ENCODE assay signal across 14 mouse cellular contexts in genomic region chr12:45063606-45064005, GRCm38 (mm10). TPM values are rescaled to one million over a fixed set of nuclear protein-coding genes. Genes with fewer than 3 reads are reported as not detected.
A peak's percentile ranks its signal among the peaks of the same experiment; 100 is the strongest.
DNase-seq lines count a peak whose midpoint lies in the region; ATAC-seq and TF ChIP-seq lines count a peak whose summit lies in the region.
"Had no signal": no experiment of that assay in that cellular context is flagged by ENCODE, and none has a peak within 500 bp of the region (broad histone marks: within the 10 kb centered on the region; RNA-seq: fewer than 3 reads in every experiment).

No protein-coding gene starts in this region.

- TF ChIP-seq CTCF in heart, postnatal 0 days (IDR thresholded peaks at IDR 0.05; ENCODE audit: low read depth), result no peak

- WGBS in heart, postnatal 0 days, result 62% methylated on average over 5 of the region's 5 CpGs
- 79% methylated on average over 5 of the region's 5 CpGs for WGBS in intestine, embryonic 16.5 days

- no peak overlapping the region for H3K4me3 ChIP-seq in heart, postnatal 0 days (ENCODE audit: low read depth, low read length)
- H3K4me3 ChIP-seq in intestine, embryonic 16.5 days (ENCODE audit: low read length), result no peak overlapping the region
- H3K4me3 ChIP-seq: heart, embryonic 15.5 days; liver, embryonic 13.5 days; midbrain, embryonic 10.5 days had no signal

- peaks cover 38% of the 10 kb centered on the region for H3K4me1 ChIP-seq in heart, postnatal 0 days (ENCODE audit: control insufficient read depth, insufficient read depth)
- H3K4me1 ChIP-seq in intestine, embryonic 16.5 days (ENCODE audit: control insufficient read depth, insufficient read depth, low read length), result peaks cover 14% of the 10 kb centered on the region

- peak; percentile 26; the same call in 1 of the 2 replicates for ATAC-seq in heart, postnatal 0 days (ENCODE audit: insufficient read depth, low read depth)
- no peak for ATAC-seq in monocyte, adult 5-6 weeks (replicated peaks; ENCODE audit: insufficient number of reproducible peaks, low FRiP score, low TSS enrichment, poor library complexity, severe bottlenecking)
- ATAC-seq in intestine, embryonic 16.5 days, result no peak
- ATAC-seq: forebrain, embryonic 16.5 days; Patski had no signal

- H3K27ac ChIP-seq in heart, postnatal 0 days (ENCODE audit: low read depth), result peak overlapping the region; percentile 11; the same call in 1 of the 2 replicates
- no peak overlapping the region for H3K27ac ChIP-seq in intestine, embryonic 16.5 days (ENCODE audit: low read length)
- H3K27ac ChIP-seq: heart, embryonic 15.5 days; liver, embryonic 13.5 days; midbrain, embryonic 10.5 days had no signal

- intact Hi-C loops in left cerebral cortex, postnatal 4 days (cut with DNase I), result loop anchor here (10.0 kb wide), 1 partner anchor 219 kb away; no protein-coding TSS in a partner anchor

- no peaks in the 10 kb centered on the region for H3K27me3 ChIP-seq in heart, postnatal 0 days (ENCODE audit: control insufficient read depth, insufficient read depth, low read length)
- H3K27me3 ChIP-seq in intestine, embryonic 16.5 days (replicated peaks; ENCODE audit: control insufficient read depth, insufficient read depth, low read length), result no peaks in the 10 kb centered on the region
- H3K27me3 ChIP-seq: heart, embryonic 15.5 days; liver, embryonic 13.5 days; Patski had no signal

- no peak overlapping the region for H3K4me2 ChIP-seq in heart, postnatal 0 days (ENCODE audit: low read depth, low read length)
- H3K4me2 ChIP-seq in intestine, embryonic 16.5 days (ENCODE audit: low read depth, low read length), result no peak overlapping the region
- H3K4me2 ChIP-seq: heart, embryonic 15.5 days; liver, embryonic 13.5 days had no signal

- no peaks in the 10 kb centered on the region for H3K36me3 ChIP-seq in heart, postnatal 0 days (replicated peaks; ENCODE audit: control insufficient read depth, insufficient read depth, low read length)
- no peaks in the 10 kb centered on the region for H3K36me3 ChIP-seq in intestine, embryonic 16.5 days (ENCODE audit: control insufficient read depth, insufficient read depth, low read length)
- H3K36me3 ChIP-seq: heart, embryonic 15.5 days; liver, embryonic 13.5 days; midbrain, embryonic 10.5 days had no signal

- no peak for TF ChIP-seq EP300 in heart, postnatal 0 days (IDR thresholded peaks at IDR 0.05; ENCODE audit: low read depth)

- peak; percentile 60 for DNase-seq in left cerebral cortex, postnatal 4 days
- DNase-seq in left cerebral cortex, adult 8-10 months (ENCODE audit: low spot score in 2 of 2), result no peak
- DNase-seq in gastrocnemius, adult 8-10 months (ENCODE audit: low spot score in 2 of 2), result peak; percentile 33 to 49
- peak; percentile 39 for DNase-seq in heart, postnatal 0 days (ENCODE audit: low spot score)
- DNase-seq in lung, postnatal 14 days, result peak; percentile 56
- DNase-seq: adrenal gland, postnatal 14 days; kidney, adult 2 months; liver, embryonic 13.5 days had no signal

- no peaks in the 10 kb centered on the region for H3K9me3 ChIP-seq in heart, postnatal 0 days (replicated peaks; ENCODE audit: control insufficient read depth, low read length)
- no peaks in the 10 kb centered on the region for H3K9me3 ChIP-seq in intestine, embryonic 16.5 days (ENCODE audit: control insufficient read depth, low read length)
- H3K9me3 ChIP-seq: heart, embryonic 15.5 days; liver, embryonic 13.5 days; midbrain, embryonic 10.5 days had no signal

- H3K9ac ChIP-seq in heart, postnatal 0 days (replicated peaks; ENCODE audit: low read depth, low read length), result no peak overlapping the region
- no peak overlapping the region for H3K9ac ChIP-seq in intestine, embryonic 16.5 days (ENCODE audit: low read depth, low read length)
- H3K9ac ChIP-seq: heart, embryonic 15.5 days; liver, embryonic 13.5 days had no signal

RNA-seq across cellular contexts. Expression of gene Stxbp6, which starts 10.9 kb away (rescaled TPM):
- 10 to 100 TPM; 23.9 to 29.0 TPM for total RNA-seq in left cerebral cortex, postnatal 4 days (2021)
- total RNA-seq in left cerebral cortex, adult 8-10 months (2022), result 10 to 100 TPM; 52.0 to 82.7 (median 62.7) TPM
- 1 to 10 TPM; 2.4 to 6.1 (median 2.9) TPM for total RNA-seq in gastrocnemius, adult 8-10 months (2022)
- 8.0 and 14.5 TPM in 2 replicates for total RNA-seq in heart, postnatal 0 days (2014; rRNA removed; ENCODE audit: low replicate concordance)
- polyA plus RNA-seq in heart, postnatal 0 days (2015; fragmentation: Nextera tagmentation; extraction: Ambion mirVana), result 9.1 and 10.9 TPM in 2 replicates
- total RNA-seq in monocyte, adult 5-6 weeks (2017), result 2.1 to 9.1 TPM (median 3.5 TPM) in 3 replicates
- polyA plus RNA-seq in intestine, embryonic 16.5 days (2015; fragmentation: Nextera tagmentation; extraction: Ambion mirVana), result 11.6 and 17.4 TPM in 2 replicates

Comparison
In these comparisons a context has a peak if more than half of its experiments do, and no peak if none do; other contexts are left out.
1. DNase-seq: peak in left cerebral cortex, postnatal 4 days (single experiment), gastrocnemius, adult 8-10 months (2 of 2), heart, postnatal 0 days (single experiment) and lung, postnatal 14 days (single experiment); none in left cerebral cortex, adult 8-10 months (0 of 2).